Mouse (Mus musculus): ENCODE measurements around the gene N6amt1. TPM values are rescaled to one million over a fixed set of nuclear protein-coding genes. Genes with fewer than 3 reads are reported as not detected.

N6amt1 gene
- polyA plus RNA-seq, 1 experiment from 2014 or later, result 23.6 TPM

Other genes with a start within 250 kb of the N6amt1 start
- gene Ltn1, start 78.4 kb downstream of the N6amt1 start, polyA plus RNA-seq (2015; fragmentation: Nextera tagmentation; extraction: Ambion mirVana), result 28.9 and 30.0 TPM in 2 replicates
- 10.7 and 11.6 TPM in 2 replicates for gene Rwdd2b, start 86.4 kb downstream of the N6amt1 start, polyA plus RNA-seq (2015; fragmentation: Nextera tagmentation; extraction: Ambion mirVana)
- 39.5 and 40.3 TPM in 2 replicates for gene Usp16, start 100.5 kb downstream of the N6amt1 start, polyA plus RNA-seq (2015; fragmentation: Nextera tagmentation; extraction: Ambion mirVana)
- 354 and 375 TPM in 2 replicates for gene Cct8, start 141.7 kb downstream of the N6amt1 start, polyA plus RNA-seq (2015; fragmentation: Nextera tagmentation; extraction: Ambion mirVana)
- 0.70 and 0.82 TPM in 2 replicates for gene Map3k7cl, start 199.1 kb downstream of the N6amt1 start, polyA plus RNA-seq (2015; fragmentation: Nextera tagmentation; extraction: Ambion mirVana)